Mouse (Mus musculus) midbrain, embryonic 14.5 days (tissue): ENCODE data around the gene Tas1r2. TPM values are rescaled to one million over a fixed set of nuclear protein-coding genes. Genes with fewer than 3 reads are reported as not detected.

ENCODE experiments used
- ATAC-seq: fragments of 200-750 bp; cut with Nextera tagmentation; 2 replicates; pipeline ENCODE4 v1.8.0; 2017; ENCODE audit warnings: moderate number of reproducible peaks, moderate library complexity; ENCODE audit not compliant: low FRiP score, low TSS enrichment
- DNase-seq: peaks from one replicate; pipeline ENCODE4 v3.0.0-alpha.2; 2015
- H3K27ac ChIP-seq: fragments of 300-500 bp; sonication (generic); replicated peaks from 2 replicates; pipeline ENCODE4 v1.5.1; 2014; ENCODE audit warnings: mild to moderate bottlenecking, low read depth, low read length, moderate library complexity
- H3K27me3 ChIP-seq: fragments of 300-500 bp; sonication (generic); 2 replicates; pipeline ENCODE4 v1.6.1; 2014; ENCODE audit warnings: low read length, control low read depth, mixed read lengths; ENCODE audit not compliant: control insufficient read depth, insufficient read depth
- H3K36me3 ChIP-seq: fragments of 300-500 bp; sonication (generic); 2 replicates; pipeline ENCODE4 v1.6.1; 2014; ENCODE audit warnings: low read length, control low read depth; ENCODE audit not compliant: control insufficient read depth, insufficient read depth
- H3K4me1 ChIP-seq: fragments of 300-500 bp; sonication (generic); 2 replicates; pipeline ENCODE4 v1.6.1; 2014; ENCODE audit warnings: mild to moderate bottlenecking, antibody characterized with exemption, low read length, control low read depth; ENCODE audit not compliant: control insufficient read depth, insufficient read depth
- H3K4me2 ChIP-seq: fragments of 300-500 bp; sonication (generic); 2 replicates; pipeline ENCODE4 v1.6.1; 2014; ENCODE audit warnings: mild to moderate bottlenecking, low read length, moderate library complexity
- H3K4me3 ChIP-seq: fragments of 300-500 bp; sonication (generic); replicated peaks from 2 replicates; pipeline ENCODE4 v1.5.1; 2014; ENCODE audit warnings: low read depth, low read length
- H3K9ac ChIP-seq: fragments of 300-500 bp; sonication (generic); replicated peaks from 2 replicates; pipeline ENCODE4 v1.6.1; 2014; ENCODE audit warnings: mild to moderate bottlenecking, low read length, moderate library complexity
- H3K9me3 ChIP-seq: fragments of 300-500 bp; sonication (generic); 2 replicates; pipeline ENCODE4 v1.6.1; 2016; ENCODE audit warnings: low read length, control low read depth, mixed read lengths; ENCODE audit not compliant: control insufficient read depth
- WGBS: fragments of 180-500 bp; shearing (Covaris S2); extraction: QIAGEN DNeasy Blood & Tissue Kit; methylation state at CpG from one replicate; pipeline ENCODE4 v1.1.7; 2014; 5-methylcytosine and 5-hydroxymethylcytosine counted together
- polyA plus RNA-seq: library from polyadenylated mRNA; unstranded; fragments of >200 nt; fragmentation: Nextera tagmentation; extraction: Ambion mirVana; gene quantifications from 2 replicates; pipeline ENCODE4 v1.2.1, GENCODE M21; 2014

The Tas1r2 gene
- polyA plus RNA-seq, 1 experiment from 2014 or later = not detected

- Histone ChIP-seq H3K9me3 (0 out of 2 replicates have a peak, but pooled peaks cover 8% of the 10 kb centered on the region), H3K9ac (no peak overlapping the region), H3K27ac (no peak overlapping the region), H3K4me3 (no peak overlapping the region), H3K4me2 (no peak overlapping the region), H3K27me3 (no peaks in the 10 kb centered on the region), H3K36me3 (no peaks in the 10 kb centered on the region), H3K4me1 (no peaks in the 10 kb centered on the region)
- DNase-seq (no peak), ATAC-seq (no peak)
- WGBS = 78% methylated on average over 22 of the region's 22 CpGs
Observed at GRCm38 (mm10) chr4:139683728-139684638, 30.6 kb downstream of the Tas1r2 start.

GRCm38 (mm10) chr4:139684639-139685017, 31.3 kb downstream of the Tas1r2 start:
- 7% methylated on average over 3 of the region's 3 CpGs for WGBS
- Histone ChIP-seq H3K4me1 (no peaks in the 10 kb centered on the region), H3K4me3 (no peak overlapping the region), H3K27me3 (no peaks in the 10 kb centered on the region), H3K36me3 (no peaks in the 10 kb centered on the region), H3K27ac (no peak overlapping the region), H3K9me3 (0 out of 2 replicates have a peak, but pooled peaks cover 8% of the 10 kb centered on the region), H3K9ac (no peak overlapping the region), H3K4me2 (no peak overlapping the region)
- ATAC-seq (no peak), DNase-seq (peak; percentile 87)

- no peak for DNase-seq
- Histone ChIP-seq H3K4me1 (no peaks in the 10 kb centered on the region), H3K36me3 (no peaks in the 10 kb centered on the region), H3K9me3 (no peaks in the 10 kb centered on the region), H3K9ac (no peak overlapping the region), H3K4me2 (no peak overlapping the region), H3K4me3 (no peak overlapping the region), H3K27me3 (no peaks in the 10 kb centered on the region), H3K27ac (no peak overlapping the region)
- 41% methylated on average over 9 of the region's 9 CpGs for WGBS
- no peak for ATAC-seq
Observed at GRCm38 (mm10) chr4:139688058-139688457, 34.7 kb downstream of the Tas1r2 start.

GRCm38 (mm10) chr4:139689627-139690269, 36.4 kb downstream of the Tas1r2 start:
- no peak overlapping the region for H3K27ac ChIP-seq
- 29% methylated on average over 7 of the region's 7 CpGs for WGBS
- no peaks in the 10 kb centered on the region; the same call in 1 of the 2 replicates for H3K4me1 ChIP-seq
- H3K4me3 ChIP-seq = no peak overlapping the region
- peak; percentile 39 for DNase-seq
- ATAC-seq = no peak
- H3K9ac ChIP-seq = no peak overlapping the region
- H3K4me2 ChIP-seq = no peak overlapping the region
- H3K36me3 ChIP-seq = no peaks in the 10 kb centered on the region
- H3K9me3 ChIP-seq = no peaks in the 10 kb centered on the region
- H3K27me3 ChIP-seq = no peaks in the 10 kb centered on the region

GRCm38 (mm10) chr4:139693315-139693714, 40.0 kb downstream of the Tas1r2 start:
- Histone ChIP-seq H3K36me3 (no peaks in the 10 kb centered on the region), H3K9me3 (no peaks in the 10 kb centered on the region), H3K9ac (no peak overlapping the region), H3K4me2 (no peak overlapping the region), H3K27me3 (no peaks in the 10 kb centered on the region), H3K4me1 (no peaks in the 10 kb centered on the region; the same call in 1 of the 2 replicates), H3K4me3 (no peak overlapping the region), H3K27ac (no peak overlapping the region)
- DNase-seq (no peak), ATAC-seq (no peak)
- 12% methylated on average over 5 of the region's 5 CpGs for WGBS

- no peaks in the 10 kb centered on the region for H3K27me3 ChIP-seq
Observed at GRCm38 (mm10) chr4:139697755-139698154, 44.4 kb downstream of the Tas1r2 start.

GRCm38 (mm10) chr4:139698602-139699001, 45.3 kb downstream of the Tas1r2 start:
- Histone ChIP-seq H3K4me3 (no peak overlapping the region), H3K9me3 (no peaks in the 10 kb centered on the region), H3K9ac (no peak overlapping the region), H3K4me2 (no peak overlapping the region), H3K36me3 (no peaks in the 10 kb centered on the region), H3K4me1 (no peaks in the 10 kb centered on the region; the same call in 1 of the 2 replicates), H3K27ac (no peak overlapping the region), H3K27me3 (no peaks in the 10 kb centered on the region)
- 71% methylated on average over 8 of the region's 8 CpGs for WGBS
- ATAC-seq = no peak
- DNase-seq = no peak

More at GRCm38 (mm10) chr4:139697755-139698154, 44.4 kb downstream of the Tas1r2 start:
- no peak overlapping the region for H3K27ac ChIP-seq
- no peaks in the 10 kb centered on the region for H3K36me3 ChIP-seq
- no peaks in the 10 kb centered on the region for H3K9me3 ChIP-seq
- no peak overlapping the region for H3K4me2 ChIP-seq
- WGBS = 8% methylated on average over 9 of the region's 9 CpGs
- H3K4me1 ChIP-seq = no peaks in the 10 kb centered on the region; the same call in 1 of the 2 replicates
- H3K4me3 ChIP-seq = no peak overlapping the region
- ATAC-seq (no peak), DNase-seq (no peak)
- H3K9ac ChIP-seq = no peak overlapping the region

- no peak for ATAC-seq
- DNase-seq = no peak
- Histone ChIP-seq H3K4me2 (no peak overlapping the region), H3K27ac (no peak overlapping the region), H3K27me3 (no peaks in the 10 kb centered on the region), H3K9ac (no peak overlapping the region), H3K9me3 (no peaks in the 10 kb centered on the region), H3K36me3 (no peaks in the 10 kb centered on the region), H3K4me1 (no peaks in the 10 kb centered on the region), H3K4me3 (no peak overlapping the region)
- WGBS = 76% methylated on average over 4 of the region's 4 CpGs
Observed at GRCm38 (mm10) chr4:139702914-139703313, 49.6 kb downstream of the Tas1r2 start.
